Mouse (Mus musculus): Measurements from ENCODE around the gene Otud1. TPM values are rescaled to one million over a fixed set of nuclear protein-coding genes. Genes with fewer than 3 reads are reported as not detected.

Otud1 gene
- polyA plus RNA-seq, 1 experiment from 2014 or later: 6.2 TPM

DNA sequence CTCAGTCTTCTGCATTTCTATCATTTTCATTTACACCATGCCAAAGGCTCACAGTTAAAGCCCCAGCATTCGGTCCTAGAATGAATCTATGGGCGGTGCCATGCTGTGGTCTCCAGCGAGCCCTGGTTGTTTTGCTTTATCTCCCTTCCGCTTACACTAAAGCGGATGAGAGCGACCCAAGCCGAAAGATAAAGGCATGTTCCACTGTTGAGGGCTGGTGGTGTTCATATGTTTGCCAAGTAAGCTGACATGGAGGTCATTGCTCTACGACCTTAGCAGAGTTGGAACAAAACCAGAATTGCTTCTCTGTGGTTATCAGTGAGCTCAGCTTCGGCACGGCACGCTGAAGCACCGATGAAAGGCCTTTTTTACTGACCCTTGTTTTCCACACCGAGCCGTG lies 32.5 kb downstream of the Otud1 start:
- Histone ChIP-seq H3K4me1 (0 out of 2 replicates have a peak, but pooled peaks cover 3% of the 10 kb centered on the region), H3K4me3 (no peak overlapping the region), H3K9me3 (no peaks in the 10 kb centered on the region), H3K27ac (no peak overlapping the region), H3K27me3 (no peaks in the 10 kb centered on the region), H3K4me2 (no peak overlapping the region), H3K9ac (no peak overlapping the region), H3K36me3 (no peaks in the 10 kb centered on the region)
- WGBS: 44% methylated on average over 14 of the region's 14 CpGs
- no peak for ATAC-seq (ENCODE audit: borderline replicate concordance, extremely low read depth, low FRiP score, low TSS enrichment)

DNA sequence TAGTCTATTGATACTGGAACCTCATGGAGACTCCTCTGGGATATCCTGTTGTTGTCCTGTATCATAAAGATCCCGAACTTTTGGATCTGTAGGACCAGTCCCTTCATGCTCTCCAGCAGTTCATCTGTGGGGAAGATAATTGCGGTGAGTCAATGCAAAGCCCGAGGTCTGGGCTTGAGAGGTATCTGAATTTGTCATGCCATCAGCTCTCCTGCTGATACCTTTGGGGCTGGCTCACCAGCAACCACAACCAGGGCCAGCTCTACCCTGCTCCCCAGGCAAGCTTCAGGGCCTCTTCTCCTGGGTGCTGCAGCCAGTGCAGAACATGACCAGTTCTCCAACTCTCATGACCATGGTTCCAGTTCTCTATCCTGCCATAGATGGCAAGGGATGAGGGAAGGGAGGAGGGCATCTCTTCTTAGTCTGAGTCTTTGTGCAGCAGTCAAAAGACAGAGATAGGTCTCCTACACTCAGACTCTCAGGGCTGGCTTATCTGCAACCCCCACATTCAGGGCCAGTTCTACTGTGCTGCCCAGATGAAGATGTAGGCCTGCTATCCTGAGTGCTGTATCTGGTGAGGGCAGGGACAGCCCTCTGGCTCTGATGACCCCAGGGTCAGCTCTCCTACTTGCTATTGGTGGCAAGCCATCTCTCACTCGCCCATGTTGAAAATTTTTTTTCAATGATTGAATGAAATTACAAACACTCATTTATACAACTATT lies 42.2 kb downstream of the Otud1 start:
- Histone ChIP-seq H3K9ac (no peak overlapping the region), H3K36me3 (no peaks in the 10 kb centered on the region), H3K27me3 (no peaks in the 10 kb centered on the region), H3K4me3 (no peak overlapping the region), H3K4me1 (peaks cover 9% of the 10 kb centered on the region), H3K4me2 (no peak overlapping the region), H3K27ac (no peak overlapping the region), H3K9me3 (no peaks in the 10 kb centered on the region)
- WGBS: 81% methylated on average over 4 of the region's 4 CpGs
- 0 out of 2 replicates have a peak, but pooled peaks have one; percentile 65 for ATAC-seq (ENCODE audit: borderline replicate concordance, extremely low read depth, low FRiP score, low TSS enrichment)

DNA sequence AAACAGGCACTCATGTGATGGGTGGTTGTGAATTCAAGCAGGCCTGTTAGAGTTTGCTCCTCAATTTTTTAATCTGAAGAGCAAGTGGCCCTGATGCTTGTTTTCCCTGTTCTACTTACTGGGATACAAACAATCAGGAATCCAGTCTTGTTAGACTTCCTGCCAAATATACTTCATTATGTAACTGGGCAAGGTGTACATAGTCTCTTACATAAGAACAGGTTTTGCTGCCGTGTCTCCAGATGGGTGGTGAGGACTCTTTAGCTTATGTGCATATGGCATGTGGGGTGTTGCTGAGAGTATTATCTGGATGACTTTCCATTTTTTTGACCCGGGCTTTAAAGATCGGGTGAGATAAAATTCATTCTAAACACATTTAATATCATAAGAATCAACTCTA lies 43.8 kb downstream of the Otud1 start:
- Histone ChIP-seq H3K36me3 (no peaks in the 10 kb centered on the region), H3K27me3 (no peaks in the 10 kb centered on the region), H3K4me2 (no peak overlapping the region), H3K4me3 (no peak overlapping the region), H3K4me1 (peaks cover 9% of the 10 kb centered on the region), H3K27ac (no peak overlapping the region), H3K9me3 (no peaks in the 10 kb centered on the region), H3K9ac (no peak overlapping the region)
- ATAC-seq (ENCODE audit: borderline replicate concordance, extremely low read depth, low FRiP score, low TSS enrichment): no peak
- WGBS: 76% methylated on average over 3 of the region's 3 CpGs

DNA sequence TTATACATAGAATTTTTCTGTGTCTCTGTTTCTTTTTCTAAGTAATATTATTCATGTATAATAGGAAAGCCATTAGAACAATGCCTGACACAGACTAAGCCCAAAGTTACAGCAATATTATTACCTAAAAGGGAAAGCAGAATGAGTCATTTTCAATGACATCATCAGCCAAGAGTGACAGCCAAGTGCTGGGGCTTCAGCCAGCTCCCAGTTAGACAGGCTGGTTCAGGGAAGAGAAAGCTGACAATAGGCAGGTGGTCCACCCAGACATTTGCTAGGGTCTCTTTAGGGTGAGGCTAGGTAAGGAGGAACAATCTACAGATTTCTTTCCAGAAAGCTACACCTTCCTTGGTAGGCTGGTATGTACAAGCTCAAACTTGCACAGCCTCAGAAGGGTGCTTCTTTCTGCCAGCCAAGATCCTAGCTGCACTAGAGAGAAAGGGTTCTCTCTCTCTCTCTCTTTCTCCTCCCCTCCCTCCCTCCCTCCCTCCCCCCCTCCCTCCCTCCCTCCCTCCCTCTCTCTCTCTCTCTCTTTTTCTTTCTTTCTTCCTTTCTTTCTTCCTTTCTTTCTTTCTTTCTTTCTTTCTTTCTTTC lies 45.6 kb downstream of the Otud1 start:
- Histone ChIP-seq H3K4me2 (no peak overlapping the region), H3K27ac (no peak overlapping the region), H3K4me1 (peaks cover 9% of the 10 kb centered on the region), H3K9ac (no peak overlapping the region), H3K4me3 (no peak overlapping the region), H3K36me3 (no peaks in the 10 kb centered on the region), H3K27me3 (no peaks in the 10 kb centered on the region), H3K9me3 (no peaks in the 10 kb centered on the region)
- ATAC-seq (ENCODE audit: borderline replicate concordance, extremely low read depth, low FRiP score, low TSS enrichment): no peak

DNA sequence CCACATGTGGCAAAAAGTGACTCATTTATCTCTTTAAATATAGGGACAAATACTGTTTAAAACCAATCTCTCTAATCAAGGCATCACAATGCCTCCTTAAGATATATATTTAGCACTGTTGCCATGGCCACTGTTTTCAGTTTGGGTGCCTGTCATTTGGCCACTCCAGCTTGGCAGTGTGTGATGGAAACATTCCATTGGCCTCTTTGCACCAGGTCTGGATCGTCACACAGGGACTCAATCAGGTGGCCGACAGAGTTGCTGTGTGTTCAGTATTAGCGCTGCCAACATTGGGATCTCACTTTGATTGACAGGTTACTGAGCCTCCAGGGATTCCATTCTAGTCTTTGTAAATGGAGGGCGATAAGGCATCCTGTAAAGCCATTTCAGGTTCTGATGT lies 46.1 kb downstream of the Otud1 start:
- ATAC-seq (ENCODE audit: borderline replicate concordance, extremely low read depth, low FRiP score, low TSS enrichment): peak; percentile 32; the same call in 1 of the 2 replicates
- Histone ChIP-seq H3K4me2 (no peak overlapping the region), H3K27ac (peak overlapping the region; percentile 29), H3K36me3 (no peaks in the 10 kb centered on the region), H3K9me3 (no peaks in the 10 kb centered on the region), H3K4me1 (peaks cover 9% of the 10 kb centered on the region), H3K4me3 (no peak overlapping the region), H3K27me3 (no peaks in the 10 kb centered on the region), H3K9ac (no peak overlapping the region)
- 47% methylated on average over 4 of the region's 4 CpGs for WGBS

DNA sequence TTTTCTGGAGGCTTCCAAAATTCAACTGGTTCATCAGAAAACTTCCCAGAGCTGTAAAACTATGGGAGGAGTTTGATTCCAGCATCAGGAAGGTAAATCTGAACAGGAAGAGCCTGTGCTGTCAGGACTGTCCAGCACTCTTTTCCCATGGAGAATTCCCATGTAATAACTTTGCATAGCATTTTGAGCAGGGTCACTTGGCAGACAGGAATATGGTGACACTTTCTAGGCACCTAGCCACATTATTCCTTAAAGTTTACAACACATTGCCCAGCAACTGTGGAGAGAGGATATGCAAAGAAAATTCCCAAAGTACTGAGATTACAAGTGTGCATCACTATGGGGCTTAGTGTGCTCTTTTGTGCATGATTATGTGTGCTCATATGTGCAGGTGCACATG lies 46.7 kb downstream of the Otud1 start:
- Histone ChIP-seq H3K27me3 (no peaks in the 10 kb centered on the region), H3K9ac (no peak overlapping the region), H3K4me1 (peaks cover 9% of the 10 kb centered on the region), H3K9me3 (no peaks in the 10 kb centered on the region), H3K36me3 (no peaks in the 10 kb centered on the region), H3K4me2 (no peak overlapping the region), H3K27ac (peak overlapping the region; percentile 29; the same call in 1 of the 2 replicates), H3K4me3 (no peak overlapping the region)
- peak; percentile 78; the same call in 1 of the 2 replicates for ATAC-seq (ENCODE audit: borderline replicate concordance, extremely low read depth, low FRiP score, low TSS enrichment)

DNA sequence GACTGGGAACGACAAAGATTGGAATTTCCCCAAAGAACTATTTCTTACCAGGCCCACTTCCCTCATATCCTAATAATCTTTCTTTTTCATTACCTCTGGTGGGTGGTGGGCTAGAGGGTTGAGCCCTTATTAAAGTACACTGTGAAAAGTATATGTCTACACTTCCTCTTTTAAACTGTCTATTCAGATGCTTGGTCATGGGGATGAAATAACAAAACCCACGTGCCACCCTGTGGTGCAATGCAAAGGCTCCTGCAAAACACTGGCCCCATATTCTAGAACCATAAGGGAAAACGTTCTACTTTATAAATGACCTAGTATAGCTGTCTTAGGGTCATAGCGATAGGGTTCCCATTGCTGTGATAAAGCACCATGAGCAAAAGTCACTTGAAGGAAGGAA lies 49.3 kb downstream of the Otud1 start:
- H3K9ac ChIP-seq: no peak overlapping the region
- no peaks in the 10 kb centered on the region for H3K27me3 ChIP-seq
- 78% methylated on average over 4 of the region's 4 CpGs for WGBS
- H3K4me1 ChIP-seq: peaks cover 9% of the 10 kb centered on the region
- no peaks in the 10 kb centered on the region for H3K9me3 ChIP-seq
- no peaks in the 10 kb centered on the region for H3K36me3 ChIP-seq
- H3K4me2 ChIP-seq: no peak overlapping the region
- no peak overlapping the region for H3K4me3 ChIP-seq
- no peak for ATAC-seq (ENCODE audit: borderline replicate concordance, extremely low read depth, low FRiP score, low TSS enrichment)
- H3K27ac ChIP-seq: no peak overlapping the region

Other genes starting within 250 kb of the Otud1 start
- gene Ptf1a, start 212.1 kb upstream of the Otud1 start, polyA plus RNA-seq (2015; fragmentation: Nextera tagmentation; extraction: Ambion mirVana): not detected in 2 replicates
- gene 4921504E06Rik, start 103.8 kb upstream of the Otud1 start, polyA plus RNA-seq (2015; fragmentation: Nextera tagmentation; extraction: Ambion mirVana): not detected in 2 replicates